Mouse (Mus musculus) C2C12 (cell line): ENCODE measurements around the gene Ahrr.

ENCODE experiments used
- CTCF ChIP-seq: IDR thresholded peaks from one replicate; pipeline ENCODE4 v1.5.1; 2011; ENCODE audit not compliant: control insufficient read depth, insufficient read depth, insufficient read length
- FOSL1 ChIP-seq: IDR thresholded peaks from one replicate; pipeline ENCODE4 v1.8.0; 2011; ENCODE audit warnings: mild to moderate bottlenecking, low read length; ENCODE audit not compliant: poor library complexity, insufficient read depth, severe bottlenecking
- MYOD1 ChIP-seq: IDR thresholded peaks from one replicate; pipeline ENCODE4 v1.6.1; 2011; ENCODE audit warnings: low read depth; ENCODE audit not compliant: control insufficient read depth, insufficient read length

- TF ChIP-seq FOSL1 (no peak), CTCF (no peak), MYOD1 (no peak)
Measured at GRCm38 (mm10) chr13:74183011-74183695, 109.0 kb downstream of the Ahrr start.
